Mouse (Mus musculus): ENCODE data around the gene Gm16253. TPM values are rescaled to one million over a fixed set of nuclear protein-coding genes. Genes with fewer than 3 reads are reported as not detected.

Gene Gm16253
- polyA plus RNA-seq (2015; fragmentation: Nextera tagmentation; extraction: Ambion mirVana): 1.4 TPM in 2 replicates

- Histone ChIP-seq H3K36me3 (ENCODE audit: control insufficient read depth, insufficient read depth, low read length) (no peaks in the 10 kb centered on the region), H3K27me3 (ENCODE audit: control insufficient read depth, insufficient read depth, low read depth, low read length) (no peaks in the 10 kb centered on the region), H3K4me1 (replicated peaks; ENCODE audit: control insufficient read depth, insufficient read depth, low read length) (peaks cover 23% of the 10 kb centered on the region), H3K9me3 (ENCODE audit: control insufficient read depth, low read length) (no peaks in the 10 kb centered on the region), H3K9ac (ENCODE audit: low read length) (peak within 1 kb of the TSS; percentile 55), H3K4me2 (ENCODE audit: low read depth, low read length) (peak within 1 kb of the TSS; percentile 53), H3K4me3 (ENCODE audit: low read length) (peak within 1 kb of the TSS; percentile 20; the same call in 1 of the 2 replicates), H3K27ac (ENCODE audit: low read length) (peak within 1 kb of the TSS; percentile 97)
- WGBS: 15% methylated on average over 17 of the region's 17 CpGs
- ATAC-seq (ENCODE audit: low read depth): peak; percentile 93
Measured at GRCm38 (mm10) chr3:96576690-96577541, at the start of gene Gm16253. Gene Gm16253 (plus strand): TSS chr3:96576984.

- no peak overlapping the region for H3K4me3 ChIP-seq (ENCODE audit: low read length)
- no peaks in the 10 kb centered on the region for H3K9me3 ChIP-seq (ENCODE audit: control insufficient read depth, low read length)
- no peaks in the 10 kb centered on the region for H3K36me3 ChIP-seq (ENCODE audit: control insufficient read depth, insufficient read depth, low read length)
- no peak overlapping the region for H3K9ac ChIP-seq (ENCODE audit: low read length)
- H3K27me3 ChIP-seq (ENCODE audit: control insufficient read depth, insufficient read depth, low read depth, low read length): peaks cover 43% of the 10 kb centered on the region
- no peak overlapping the region for H3K27ac ChIP-seq (ENCODE audit: low read length)
- H3K4me2 ChIP-seq (ENCODE audit: low read depth, low read length): no peak overlapping the region
- 55% methylated on average over 9 of the region's 9 CpGs for WGBS
- ATAC-seq (ENCODE audit: low read depth): no peak
- peaks cover 6% of the 10 kb centered on the region for H3K4me1 ChIP-seq (replicated peaks; ENCODE audit: control insufficient read depth, insufficient read depth, low read length)
Measured at GRCm38 (mm10) chr3:96528506-96528905, 48.3 kb upstream of the Gm16253 start.

- Histone ChIP-seq H3K4me1 (replicated peaks; ENCODE audit: control insufficient read depth, insufficient read depth, low read length) (peaks cover 4% of the 10 kb centered on the region), H3K36me3 (ENCODE audit: control insufficient read depth, insufficient read depth, low read length) (no peaks in the 10 kb centered on the region), H3K4me3 (ENCODE audit: low read length) (no peak overlapping the region), H3K9ac (ENCODE audit: low read length) (no peak overlapping the region), H3K4me2 (ENCODE audit: low read depth, low read length) (no peak overlapping the region), H3K27ac (ENCODE audit: low read length) (no peak overlapping the region), H3K9me3 (ENCODE audit: control insufficient read depth, low read length) (no peaks in the 10 kb centered on the region), H3K27me3 (ENCODE audit: control insufficient read depth, insufficient read depth, low read depth, low read length) (peaks cover 19% of the 10 kb centered on the region)
- 41% methylated on average over 7 of the region's 7 CpGs for WGBS
- ATAC-seq (ENCODE audit: low read depth): no peak
Measured at GRCm38 (mm10) chr3:96532050-96532449, 44.7 kb upstream of the Gm16253 start.

GRCm38 (mm10) chr3:96534300-96534699, 42.5 kb upstream of the Gm16253 start:
- Histone ChIP-seq H3K4me3 (ENCODE audit: low read length) (no peak overlapping the region), H3K4me2 (ENCODE audit: low read depth, low read length) (no peak overlapping the region), H3K4me1 (replicated peaks; ENCODE audit: control insufficient read depth, insufficient read depth, low read length) (no peaks in the 10 kb centered on the region), H3K27me3 (ENCODE audit: control insufficient read depth, insufficient read depth, low read depth, low read length) (no peaks in the 10 kb centered on the region; the same call in 1 of the 2 replicates), H3K27ac (ENCODE audit: low read length) (no peak overlapping the region), H3K9ac (ENCODE audit: low read length) (no peak overlapping the region), H3K9me3 (ENCODE audit: control insufficient read depth, low read length) (no peaks in the 10 kb centered on the region), H3K36me3 (ENCODE audit: control insufficient read depth, insufficient read depth, low read length) (no peaks in the 10 kb centered on the region)
- ATAC-seq (ENCODE audit: low read depth): no peak
- 43% methylated on average over 2 of the region's 2 CpGs for WGBS

GRCm38 (mm10) chr3:96539316-96539715, 37.5 kb upstream of the Gm16253 start:
- Histone ChIP-seq H3K36me3 (ENCODE audit: control insufficient read depth, insufficient read depth, low read length) (no peaks in the 10 kb centered on the region), H3K27me3 (ENCODE audit: control insufficient read depth, insufficient read depth, low read depth, low read length) (peaks cover 6% of the 10 kb centered on the region; the same call in 1 of the 2 replicates), H3K9me3 (ENCODE audit: control insufficient read depth, low read length) (no peaks in the 10 kb centered on the region), H3K9ac (ENCODE audit: low read length) (no peak overlapping the region), H3K4me3 (ENCODE audit: low read length) (no peak overlapping the region), H3K27ac (ENCODE audit: low read length) (no peak overlapping the region), H3K4me2 (ENCODE audit: low read depth, low read length) (no peak overlapping the region), H3K4me1 (replicated peaks; ENCODE audit: control insufficient read depth, insufficient read depth, low read length) (no peaks in the 10 kb centered on the region)
- no peak for ATAC-seq (ENCODE audit: low read depth)
- WGBS: 65% methylated on average over 2 of the region's 2 CpGs

GRCm38 (mm10) chr3:96540740-96541139, 36.0 kb upstream of the Gm16253 start:
- no peak overlapping the region for H3K4me3 ChIP-seq (ENCODE audit: low read length)
- H3K4me1 ChIP-seq (replicated peaks; ENCODE audit: control insufficient read depth, insufficient read depth, low read length): no peaks in the 10 kb centered on the region
- WGBS: 50% methylated on average over 6 of the region's 6 CpGs
- no peaks in the 10 kb centered on the region for H3K9me3 ChIP-seq (ENCODE audit: control insufficient read depth, low read length)
- no peak for ATAC-seq (ENCODE audit: low read depth)
- H3K27me3 ChIP-seq (ENCODE audit: control insufficient read depth, insufficient read depth, low read depth, low read length): peaks cover 6% of the 10 kb centered on the region; the same call in 1 of the 2 replicates
- no peak overlapping the region for H3K27ac ChIP-seq (ENCODE audit: low read length)
- no peak overlapping the region for H3K4me2 ChIP-seq (ENCODE audit: low read depth, low read length)
- H3K36me3 ChIP-seq (ENCODE audit: control insufficient read depth, insufficient read depth, low read length): no peaks in the 10 kb centered on the region
- no peak overlapping the region for H3K9ac ChIP-seq (ENCODE audit: low read length)

- Histone ChIP-seq H3K4me1 (replicated peaks; ENCODE audit: control insufficient read depth, insufficient read depth, low read length) (no peaks in the 10 kb centered on the region), H3K9me3 (ENCODE audit: control insufficient read depth, low read length) (no peaks in the 10 kb centered on the region), H3K9ac (ENCODE audit: low read length) (no peak overlapping the region), H3K36me3 (ENCODE audit: control insufficient read depth, insufficient read depth, low read length) (no peaks in the 10 kb centered on the region), H3K4me2 (ENCODE audit: low read depth, low read length) (no peak overlapping the region), H3K4me3 (ENCODE audit: low read length) (no peak overlapping the region), H3K27ac (ENCODE audit: low read length) (no peak overlapping the region), H3K27me3 (ENCODE audit: control insufficient read depth, insufficient read depth, low read depth, low read length) (peaks cover 6% of the 10 kb centered on the region; the same call in 1 of the 2 replicates)
- ATAC-seq (ENCODE audit: low read depth): no peak
- WGBS: 20% methylated on average over 14 of the region's 14 CpGs
Measured at GRCm38 (mm10) chr3:96541328-96542078, 35.3 kb upstream of the Gm16253 start.

- Histone ChIP-seq H3K9me3 (ENCODE audit: control insufficient read depth, low read length) (no peaks in the 10 kb centered on the region), H3K27ac (ENCODE audit: low read length) (no peak overlapping the region), H3K4me1 (replicated peaks; ENCODE audit: control insufficient read depth, insufficient read depth, low read length) (no peaks in the 10 kb centered on the region), H3K27me3 (ENCODE audit: control insufficient read depth, insufficient read depth, low read depth, low read length) (peaks cover 6% of the 10 kb centered on the region; the same call in 1 of the 2 replicates), H3K9ac (ENCODE audit: low read length) (no peak overlapping the region), H3K4me2 (ENCODE audit: low read depth, low read length) (no peak overlapping the region), H3K4me3 (ENCODE audit: low read length) (no peak overlapping the region), H3K36me3 (ENCODE audit: control insufficient read depth, insufficient read depth, low read length) (no peaks in the 10 kb centered on the region)
- ATAC-seq (ENCODE audit: low read depth): no peak
- WGBS: 69% methylated on average over 8 of the region's 8 CpGs
Measured at GRCm38 (mm10) chr3:96542554-96542953, 34.2 kb upstream of the Gm16253 start.

- no peak for ATAC-seq (ENCODE audit: low read depth)
Measured at GRCm38 (mm10) chr3:96543345-96543744, 33.4 kb upstream of the Gm16253 start.

More at GRCm38 (mm10) chr3:96543345-96543744, 33.4 kb upstream of the Gm16253 start:
- no peak overlapping the region for H3K4me2 ChIP-seq (ENCODE audit: low read depth, low read length)
- 77% methylated on average over 11 of the region's 11 CpGs for WGBS
- H3K27ac ChIP-seq (ENCODE audit: low read length): no peak overlapping the region
- no peak overlapping the region for H3K4me3 ChIP-seq (ENCODE audit: low read length)
- H3K36me3 ChIP-seq (ENCODE audit: control insufficient read depth, insufficient read depth, low read length): no peaks in the 10 kb centered on the region
- no peaks in the 10 kb centered on the region for H3K9me3 ChIP-seq (ENCODE audit: control insufficient read depth, low read length)
- H3K9ac ChIP-seq (ENCODE audit: low read length): no peak overlapping the region
- peaks cover 6% of the 10 kb centered on the region; the same call in 1 of the 2 replicates for H3K27me3 ChIP-seq (ENCODE audit: control insufficient read depth, insufficient read depth, low read depth, low read length)
- no peaks in the 10 kb centered on the region for H3K4me1 ChIP-seq (replicated peaks; ENCODE audit: control insufficient read depth, insufficient read depth, low read length)
